Mouse (Mus musculus): ENCODE data around the gene Twf2.

Twf2 gene

DNA sequence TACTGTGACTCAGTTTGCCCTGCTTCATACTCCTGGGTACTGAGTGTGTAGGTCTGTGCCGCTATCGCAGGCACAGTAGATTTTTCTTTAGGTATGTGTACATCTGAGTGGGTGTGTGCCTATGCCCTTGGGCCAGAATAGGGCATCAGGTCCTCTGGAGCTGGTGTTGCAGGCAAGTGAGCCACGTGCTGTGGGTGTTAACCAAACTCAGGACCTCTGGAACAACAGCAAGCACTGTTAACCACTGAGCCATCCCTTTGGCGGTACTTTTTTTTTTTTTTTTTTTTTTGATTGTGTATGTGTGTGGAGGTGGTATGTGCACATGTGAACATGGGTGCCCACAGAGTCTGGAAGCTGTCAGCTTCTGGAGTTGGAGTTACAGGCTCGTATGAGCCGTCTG is 25.1 kb upstream of the Twf2 start:
- DNase-seq (ENCODE audit: low read depth, low spot score): no peak

DNA sequence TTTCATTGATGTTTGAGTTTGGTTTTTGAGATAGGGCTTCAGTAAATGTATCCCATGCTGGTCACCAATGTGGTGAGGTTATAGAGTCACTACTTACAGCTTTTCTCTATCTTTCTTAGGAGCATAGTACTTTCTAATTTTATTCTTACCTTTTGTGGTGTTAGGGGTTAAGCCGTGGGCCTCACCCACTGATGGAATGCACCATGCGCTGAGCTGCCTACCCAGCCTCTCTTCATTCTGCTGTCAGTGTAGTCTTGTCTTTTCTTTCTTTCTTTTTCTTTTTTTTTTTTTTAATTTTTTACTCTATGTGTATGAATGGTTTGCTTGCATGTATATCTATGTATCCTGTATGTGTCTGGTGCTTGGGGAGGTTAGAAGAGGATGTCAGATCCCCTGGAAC is 23.5 kb upstream of the Twf2 start:
- DNase-seq (ENCODE audit: low read depth, low spot score): no peak

DNA sequence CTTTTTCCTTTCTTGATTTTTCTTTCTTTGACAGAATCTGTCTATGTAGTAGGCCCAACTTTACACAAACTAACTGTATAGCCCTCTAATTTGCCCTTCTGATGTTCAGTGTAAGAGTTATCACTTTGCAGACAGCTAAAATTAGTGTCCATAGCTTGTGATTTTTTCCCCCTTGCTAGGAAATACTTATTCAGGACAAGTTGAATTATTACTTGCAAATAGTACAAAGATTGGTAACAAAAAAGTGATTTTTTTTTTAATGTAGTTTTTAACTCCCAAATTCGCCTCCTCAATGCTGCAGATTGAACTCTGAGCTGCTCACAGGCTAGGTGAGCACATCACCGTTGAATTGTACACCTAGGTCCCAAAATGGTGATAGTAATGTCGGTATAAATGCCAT is 22.9 kb upstream of the Twf2 start:
- no peak for DNase-seq (ENCODE audit: low read depth, low spot score)

DNA sequence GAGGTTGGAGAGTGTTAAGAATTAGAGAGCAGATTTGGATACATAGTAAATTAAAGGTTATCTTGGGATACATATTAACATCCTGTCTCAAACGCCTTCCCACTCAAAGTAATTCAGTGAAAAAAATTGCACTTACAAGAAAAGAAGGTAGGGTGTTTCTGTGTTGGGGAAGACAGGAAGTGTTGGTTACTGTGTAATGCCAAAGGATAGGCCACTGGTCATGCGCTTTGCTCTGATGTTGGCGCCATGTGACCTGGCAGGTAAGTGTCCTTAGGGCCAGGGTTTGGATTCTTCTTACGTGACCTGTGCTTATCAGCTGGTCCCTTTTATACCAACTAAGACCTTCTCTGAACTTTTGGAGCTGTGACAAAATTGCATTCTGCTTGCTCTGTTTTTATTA is 20.8 kb upstream of the Twf2 start:
- DNase-seq (ENCODE audit: low read depth, low spot score): no peak

DNA sequence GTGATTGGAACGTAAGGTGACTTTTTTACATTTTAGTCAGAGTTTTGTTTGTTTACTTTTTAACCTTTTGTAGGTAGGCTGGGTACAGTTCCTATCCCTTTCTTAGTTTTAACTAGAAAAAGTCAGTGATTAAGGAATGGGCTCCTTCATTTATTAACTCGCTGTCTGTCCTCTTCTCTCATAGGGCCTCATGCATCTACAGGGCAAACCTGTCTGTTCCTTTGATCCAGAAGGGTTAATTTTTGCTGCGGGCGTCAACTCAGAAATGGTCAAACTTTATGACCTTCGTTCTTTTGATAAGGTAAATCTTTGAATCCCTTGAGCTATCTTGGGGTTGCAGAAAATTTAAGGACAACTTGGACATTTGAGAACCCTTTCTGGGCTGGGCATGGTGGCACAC is 18.9 kb upstream of the Twf2 start:
- no peak for DNase-seq (ENCODE audit: low read depth, low spot score)

DNA sequence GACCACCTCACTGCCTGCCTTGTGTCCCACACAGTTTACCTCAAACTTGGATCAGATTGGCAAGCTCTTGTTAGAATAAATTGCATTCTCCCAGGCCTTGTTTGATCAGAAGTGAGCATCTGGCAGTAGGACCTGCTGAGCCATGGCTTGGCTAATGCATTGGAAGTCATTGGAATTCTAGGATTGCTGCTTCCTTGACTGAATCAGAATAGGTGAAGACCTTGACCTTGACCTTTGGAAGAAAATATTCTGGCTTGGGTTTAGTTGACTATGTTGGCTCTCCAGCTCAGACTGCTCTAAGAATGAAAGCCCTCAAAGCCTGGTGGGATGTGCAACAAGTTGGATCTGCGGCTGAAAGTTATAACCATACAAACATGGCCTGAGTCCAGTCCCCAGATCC is 11.6 kb upstream of the Twf2 start:
- no peak for DNase-seq (ENCODE audit: low read depth, low spot score)

DNA sequence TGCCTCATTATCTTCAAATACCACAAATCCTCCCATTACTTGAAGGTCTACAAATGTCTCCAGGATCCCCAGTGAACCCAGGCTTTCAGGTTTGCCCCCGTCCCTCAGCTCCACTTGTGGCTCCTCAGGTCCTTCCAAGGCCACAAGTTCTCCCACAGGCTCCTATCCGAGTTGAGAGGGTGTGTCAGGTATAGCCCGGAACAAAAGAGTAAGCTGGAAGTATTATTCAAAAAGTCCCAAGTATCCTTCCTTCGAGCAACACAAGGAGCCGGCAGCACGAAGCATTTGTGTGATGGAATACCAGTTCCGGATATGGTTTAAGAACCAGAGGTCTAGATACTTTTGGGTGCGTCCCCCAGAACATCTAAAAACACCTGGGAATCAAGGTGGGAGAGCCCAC is 10.9 kb upstream of the Twf2 start:
- no peak for DNase-seq (ENCODE audit: low read depth, low spot score)

DNA sequence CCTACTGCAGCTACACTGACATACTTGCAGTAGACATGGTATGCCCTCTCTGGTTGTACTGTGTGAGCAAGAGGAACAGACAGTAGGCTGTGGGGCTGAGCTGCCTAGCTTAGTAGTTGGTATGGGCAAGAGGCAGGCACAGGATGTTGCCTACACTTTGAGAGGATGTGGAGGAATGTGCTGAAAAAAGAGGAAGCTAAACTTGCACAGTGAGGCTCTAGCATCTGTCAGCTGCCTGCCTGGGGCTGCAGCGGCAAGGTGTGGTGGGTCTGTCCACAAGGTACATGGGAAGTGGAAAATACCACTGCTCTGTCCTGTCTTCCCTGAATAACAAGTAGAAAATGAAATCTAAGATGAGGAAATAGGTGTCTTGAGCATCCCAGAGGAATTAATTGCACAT is 9.9 kb upstream of the Twf2 start:
- peak; percentile 37 for DNase-seq (ENCODE audit: low read depth, low spot score)

DNA sequence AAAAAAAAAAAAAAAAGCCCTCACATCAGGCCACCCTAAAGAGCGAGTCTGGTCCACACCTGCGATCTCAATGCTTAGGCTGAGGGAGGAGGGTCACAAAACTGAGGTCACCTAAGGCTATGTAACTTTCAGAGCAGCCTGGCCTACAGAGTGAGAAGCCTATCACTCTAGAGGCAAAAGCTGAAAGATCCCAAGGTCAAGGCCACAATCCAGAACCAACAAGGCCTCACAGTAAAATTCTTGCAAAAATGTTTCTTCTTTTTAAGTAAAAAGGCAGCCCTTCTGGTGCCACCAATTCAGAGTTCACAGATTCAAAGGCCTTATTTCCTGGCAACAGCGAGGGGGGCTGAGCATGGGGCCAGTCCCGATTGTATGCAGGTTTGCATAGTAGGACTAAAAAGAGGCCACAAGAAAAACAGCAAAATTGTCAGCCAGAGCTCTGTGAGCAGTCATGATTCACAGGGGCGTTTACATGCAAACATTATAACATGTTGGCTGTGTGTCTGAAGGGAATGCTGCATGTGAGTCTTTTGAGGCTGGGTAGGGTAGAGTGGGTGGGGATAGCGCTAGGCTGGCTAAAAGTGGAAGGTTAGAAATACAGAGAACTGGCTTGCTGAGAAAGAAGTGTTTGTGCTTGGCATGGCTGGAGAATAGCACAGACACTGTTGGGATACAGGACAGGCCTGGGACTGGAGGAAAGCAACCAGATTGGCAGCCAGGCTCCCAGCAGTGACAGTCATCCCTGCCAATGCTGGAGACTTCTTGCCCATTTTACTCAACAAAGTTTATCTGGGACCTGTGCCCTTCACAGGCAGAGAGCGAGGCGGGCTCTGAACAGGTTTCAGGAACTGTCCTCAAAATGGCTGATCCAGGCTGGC is 8.7 kb upstream of the Twf2 start:
- DNase-seq (ENCODE audit: low read depth, low spot score): peak; percentile 41

DNA sequence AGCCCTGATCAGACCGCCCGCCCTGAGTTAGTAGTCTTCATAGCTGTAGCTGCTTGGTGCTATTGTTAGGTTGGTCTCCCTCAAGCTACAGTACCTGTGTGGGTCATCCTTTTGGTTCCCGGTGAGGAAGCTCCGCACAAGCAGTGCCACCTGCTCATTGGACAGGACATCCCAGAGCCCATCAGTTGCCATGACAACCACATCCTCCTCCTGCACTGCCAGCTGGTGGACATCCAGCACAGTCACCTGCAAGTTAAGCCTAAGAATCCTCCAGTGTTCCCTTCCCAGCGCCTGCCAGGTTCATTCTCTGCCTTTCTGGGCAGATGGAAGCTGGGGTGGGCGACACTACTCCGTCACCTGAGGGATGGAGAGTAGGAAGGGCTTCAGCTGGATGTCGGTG is 7.2 kb upstream of the Twf2 start:
- no peak for DNase-seq (ENCODE audit: low read depth, low spot score)

DNA sequence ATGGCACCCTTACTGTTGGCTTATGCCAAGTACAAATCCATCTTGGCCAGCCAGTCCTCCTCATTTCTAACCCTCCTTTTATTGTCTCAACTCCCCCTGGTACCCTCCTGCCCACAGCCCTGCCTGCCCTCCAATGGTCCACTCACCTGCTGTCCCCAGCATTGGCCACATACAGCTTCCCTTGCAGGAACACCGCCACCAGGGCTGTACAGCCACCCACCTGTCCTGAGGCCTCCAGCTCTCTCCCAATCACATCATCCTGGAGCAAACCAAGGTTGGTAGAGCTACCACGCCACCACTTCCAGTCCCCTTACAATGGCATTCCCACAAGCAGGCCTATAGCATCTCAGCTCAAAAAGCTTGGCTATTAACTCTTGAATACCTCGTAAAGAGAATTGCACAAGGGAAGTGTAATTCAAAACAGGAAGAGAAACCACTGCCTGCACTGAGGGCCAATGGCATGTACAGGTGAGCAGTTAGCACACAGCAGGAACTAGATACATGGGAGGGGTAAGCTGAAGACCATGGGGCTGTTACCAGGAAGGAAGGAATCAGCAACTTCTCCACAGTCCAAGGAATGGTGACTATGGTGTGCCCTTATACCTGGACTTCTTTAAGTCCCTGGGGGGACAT is 5.7 kb upstream of the Twf2 start:
- DNase-seq (ENCODE audit: low read depth, low spot score): no peak

DNA sequence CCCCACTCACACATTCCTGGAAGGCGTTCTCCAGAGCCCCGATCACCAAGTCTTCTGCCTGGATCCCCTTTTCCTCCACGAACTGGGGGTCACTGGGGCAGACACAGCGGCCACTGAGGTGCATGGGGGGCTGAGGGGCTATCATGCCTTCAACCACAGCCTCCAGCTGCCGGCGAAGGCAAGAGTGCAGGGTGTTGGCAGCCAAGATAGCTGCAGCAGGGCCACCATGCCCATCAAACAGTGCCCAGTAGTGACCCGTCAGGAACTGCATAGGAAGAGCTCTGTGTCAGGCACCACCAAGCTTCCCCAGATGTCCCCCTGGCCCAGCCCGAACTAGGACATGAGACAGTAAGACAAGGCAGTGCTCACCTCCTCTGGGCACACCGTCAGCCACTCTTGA is 5.2 kb upstream of the Twf2 start:
- DNase-seq (ENCODE audit: low read depth, low spot score): no peak

DNA sequence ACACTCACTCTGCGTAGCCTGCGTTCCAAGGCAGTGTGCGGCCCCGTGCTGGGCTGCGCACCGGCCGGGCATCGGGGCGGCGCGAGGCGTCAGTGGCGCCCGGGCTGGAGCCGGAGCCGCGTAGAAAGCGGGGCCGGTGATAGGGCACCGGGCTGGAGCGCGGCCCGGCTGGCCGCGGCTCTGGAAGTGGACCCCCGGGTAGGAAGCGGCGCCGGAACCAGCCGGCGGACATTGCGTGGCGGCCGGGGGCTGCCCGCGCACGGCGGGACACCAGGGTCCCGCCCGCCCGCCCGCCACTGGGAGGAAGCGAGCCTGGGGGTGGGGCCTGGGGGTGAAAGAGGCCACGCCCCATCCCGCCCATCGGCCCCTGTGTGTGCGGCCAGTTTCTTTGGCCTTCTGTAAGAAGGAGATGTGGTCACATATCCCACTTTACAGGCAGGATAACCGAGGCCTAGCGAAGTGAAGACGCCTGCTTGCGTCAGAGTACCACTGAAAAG is 3.9 kb upstream of the Twf2 start:
- DNase-seq (ENCODE audit: low read depth, low spot score): peak; percentile 76

DNA sequence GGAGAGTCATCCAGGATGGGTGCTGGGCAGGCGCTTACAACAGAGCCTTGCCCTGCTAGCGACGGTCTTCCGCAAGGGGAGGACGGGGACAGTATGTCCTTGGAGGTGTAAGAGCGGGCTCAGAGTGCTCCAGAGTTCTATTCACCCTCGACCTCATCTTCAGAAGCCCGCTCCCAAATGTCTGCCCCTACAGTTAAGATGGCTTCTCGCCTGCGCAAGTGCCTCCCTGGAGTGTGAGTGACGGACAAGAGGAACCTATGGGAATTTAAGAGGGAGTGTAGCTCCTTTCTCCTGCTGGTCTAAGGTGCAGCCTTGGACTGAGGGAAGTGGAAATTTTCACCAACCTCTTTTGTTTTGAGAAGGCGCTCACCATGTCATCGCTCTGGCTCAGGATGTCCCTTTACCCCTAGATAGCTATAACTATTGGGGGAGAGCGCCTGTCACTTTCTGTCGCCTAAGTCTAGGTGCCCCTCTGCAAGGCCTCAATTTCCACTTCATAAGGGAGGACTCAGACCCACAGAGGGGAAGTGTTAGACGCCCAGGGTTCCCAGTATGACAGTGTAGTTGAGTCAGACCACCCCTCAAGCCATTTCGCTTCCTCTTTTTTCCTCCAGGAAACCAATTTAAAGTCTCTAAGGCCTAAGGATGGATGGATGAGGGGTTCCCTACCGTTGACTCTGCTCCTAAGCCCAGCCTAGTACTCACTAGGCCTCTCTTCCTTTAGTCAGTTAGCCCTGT is 3.2 kb upstream of the Twf2 start, which contains the start of gene Ppm1m:
Gene Ppm1m (minus strand): TSS at position 212 of the 738 bp plus-strand sequence.
- DNase-seq (ENCODE audit: low read depth, low spot score): no peak

DNA sequence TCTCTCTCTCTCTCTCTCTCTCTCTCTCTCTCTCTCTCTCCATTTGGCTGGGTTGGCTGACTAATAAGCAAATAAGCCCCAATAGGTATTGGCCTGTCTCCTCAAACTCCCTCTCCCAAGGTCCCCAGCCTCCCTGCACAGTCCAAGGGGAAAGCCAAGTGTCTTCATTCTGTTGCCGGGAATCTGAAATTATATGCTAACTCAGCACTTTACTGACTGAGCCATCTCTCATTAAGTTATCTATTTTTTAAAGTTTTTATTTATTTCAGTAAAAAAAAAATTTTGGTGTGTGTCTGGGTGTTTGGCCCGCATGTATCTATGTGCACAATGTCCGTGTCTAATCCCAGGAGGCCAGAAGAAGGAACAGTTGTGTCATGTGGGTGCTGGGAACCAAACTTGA is 1.0 kb upstream of the Twf2 start:
- no peak for DNase-seq (ENCODE audit: low read depth, low spot score)

DNA sequence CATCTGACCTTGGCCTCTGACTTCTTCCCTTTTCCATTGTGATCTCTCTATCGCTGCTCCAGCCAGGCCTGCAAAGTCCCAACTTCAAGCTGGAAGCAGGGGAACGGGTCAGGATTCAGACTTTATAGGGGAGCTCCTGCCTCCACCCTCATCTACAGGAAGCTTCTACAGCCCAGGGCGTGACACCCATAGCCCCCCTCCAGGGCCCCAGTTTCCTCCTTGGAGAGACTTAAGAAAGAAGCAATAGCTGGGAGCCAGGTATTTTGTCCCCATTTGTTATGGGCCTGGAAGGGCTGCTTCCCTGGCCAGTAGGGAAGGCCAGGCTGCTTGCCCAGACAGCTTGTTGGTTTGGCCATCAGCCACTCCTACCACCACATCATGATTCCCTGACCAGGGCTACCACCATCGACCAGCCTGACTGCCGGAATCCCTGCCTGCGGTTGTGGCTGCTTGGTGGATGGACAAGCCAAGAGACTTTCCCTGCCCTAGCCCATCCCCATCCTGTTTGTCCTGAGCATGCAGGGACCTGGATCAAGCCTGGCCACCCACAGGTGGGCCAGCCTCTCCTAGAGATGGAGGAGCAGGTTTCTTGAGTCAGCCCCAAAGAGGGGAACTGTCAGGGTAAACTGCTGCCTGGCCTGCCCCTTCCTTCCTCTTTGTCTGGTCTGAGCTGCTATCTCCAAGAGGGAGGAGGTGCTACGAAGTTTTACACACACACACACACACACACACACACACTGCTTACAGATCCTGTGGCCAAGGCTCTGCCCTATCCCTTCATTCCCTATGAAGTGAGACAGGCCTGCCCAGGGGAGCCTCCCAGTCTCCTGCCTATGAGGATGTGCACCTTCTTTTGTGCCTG is 1.3 kb downstream of the Twf2 start:
- no peak for DNase-seq (ENCODE audit: low read depth, low spot score)

DNA sequence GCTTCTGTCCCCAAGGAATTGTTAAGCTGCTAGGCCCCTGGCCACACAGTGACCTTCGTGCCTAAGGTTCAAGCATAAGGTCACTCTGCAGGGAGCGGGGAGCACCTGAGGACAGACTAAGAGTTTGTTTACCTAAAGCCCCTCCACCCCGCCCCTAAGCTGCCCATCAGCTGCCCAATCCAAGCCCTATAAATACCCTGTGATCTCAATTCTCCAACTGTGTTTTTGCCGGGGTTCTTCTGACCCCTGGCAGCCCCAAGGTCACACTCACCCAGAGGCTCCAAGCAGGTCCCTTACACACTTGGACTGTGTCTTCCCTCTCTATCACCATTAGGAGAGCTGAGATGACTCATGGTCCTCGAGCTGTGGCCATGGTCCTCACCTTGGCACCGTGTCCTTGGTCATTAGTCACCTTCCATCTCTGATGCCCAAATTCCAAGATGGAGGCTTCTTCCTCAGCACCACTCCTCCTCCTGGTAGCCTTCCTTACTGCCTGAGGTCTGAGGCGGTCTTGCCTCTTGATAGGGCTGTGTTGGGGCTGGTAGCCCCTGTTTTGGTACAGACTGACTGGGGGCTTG is 2.9 kb downstream of the Twf2 start:
- no peak for DNase-seq (ENCODE audit: low read depth, low spot score)

DNA sequence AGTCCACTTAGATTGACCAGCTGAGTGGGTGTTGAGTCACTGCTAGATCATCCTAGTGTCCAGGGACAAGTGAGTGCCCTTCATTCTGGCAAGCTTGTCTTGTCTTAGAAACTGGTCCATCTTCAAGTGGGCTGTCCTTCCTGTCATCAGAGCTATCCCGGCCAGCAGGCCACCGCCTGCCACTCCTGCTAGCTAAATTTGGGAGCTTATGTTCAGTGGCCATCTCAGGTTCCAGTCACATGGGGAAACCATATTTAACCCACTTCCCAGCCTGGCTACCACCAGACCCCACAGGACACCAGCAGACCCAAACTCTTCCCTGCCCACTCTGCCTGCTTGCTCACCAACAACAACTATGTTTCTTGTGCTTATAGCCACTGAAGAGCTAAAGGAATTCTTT is 3.6 kb downstream of the Twf2 start:
- no peak for DNase-seq (ENCODE audit: low read depth, low spot score)

DNA sequence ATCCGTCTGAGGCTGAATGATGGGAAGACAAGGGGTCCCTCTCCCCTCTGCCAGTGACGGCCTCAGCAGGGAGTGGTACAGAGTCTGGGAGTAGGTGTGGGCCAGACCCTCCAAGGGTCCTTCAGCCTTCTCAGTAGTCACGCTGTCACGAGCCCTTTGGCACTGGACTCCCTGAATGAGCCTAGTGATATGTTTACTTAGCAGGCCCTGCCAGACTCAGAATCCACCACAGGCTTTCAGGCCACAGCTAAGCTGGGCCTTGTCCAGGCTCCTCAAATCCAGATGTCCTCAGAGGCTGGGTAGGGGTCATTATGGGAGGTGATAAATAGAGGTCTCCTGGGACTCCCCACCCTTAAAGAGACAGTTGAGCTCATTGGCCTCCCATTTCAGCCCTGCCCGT is 5.3 kb downstream of the Twf2 start:
- DNase-seq (ENCODE audit: low read depth, low spot score): no peak

DNA sequence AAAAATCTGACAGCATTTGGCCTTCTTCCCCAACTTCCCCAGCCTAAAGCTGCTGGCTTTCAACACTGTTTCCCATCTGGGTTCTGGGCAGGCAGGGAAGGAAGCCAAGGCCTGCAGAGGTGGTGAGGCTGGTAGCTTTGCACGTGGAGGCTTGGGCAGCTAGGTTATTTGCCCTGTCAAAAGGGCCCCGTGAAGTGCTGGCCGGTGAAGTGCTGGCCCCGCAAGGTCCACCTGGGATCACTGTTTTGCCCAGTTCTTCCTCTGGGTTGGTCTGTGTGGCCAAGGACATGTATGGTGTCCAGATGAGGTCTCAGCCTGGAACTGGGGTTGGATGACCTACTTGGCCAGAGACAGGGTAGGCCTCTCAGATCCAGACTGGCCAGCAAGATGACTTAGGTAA is 7.0 kb downstream of the Twf2 start:
- no peak for DNase-seq (ENCODE audit: low read depth, low spot score)

Data from CD4-positive helper T cell, adult 2 months (primary cell).